Mouse (Mus musculus): ENCODE measurements around the gene Sucla2. TPM values are rescaled to one million over a fixed set of nuclear protein-coding genes. Genes with fewer than 3 reads are reported as not detected.

Sucla2 gene
- polyA plus RNA-seq, 2 experiments = 22.0 to 54.5 TPM

- Histone ChIP-seq H3K9ac (replicated peaks) (no peak overlapping the region), H3K36me3 (replicated peaks; ENCODE audit: control insufficient read depth, insufficient read depth, low read depth) (no peaks in the 10 kb centered on the region), H3K9me3 (ENCODE audit: control insufficient read depth, low read length) (no peaks in the 10 kb centered on the region), H3K4me1 (replicated peaks; ENCODE audit: control insufficient read depth in 2 of 2, insufficient read depth in 2 of 2, low read length in 1 of 2) (0 out of 4 replicates have a peak, but pooled peaks cover 0 to 1% of the 10 kb centered on the region in 2 experiments), H3K4me3 (ENCODE audit: insufficient read depth in 1 of 2, low read depth in 2 of 2, low read length in 2 of 2) (no peak overlapping the region), H3K4me2 (ENCODE audit: low read depth) (no peak overlapping the region), H3K27me3 (ENCODE audit: control insufficient read depth, insufficient read depth, low read length) (no peaks in the 10 kb centered on the region), H3K27ac (no peak overlapping the region)
- WGBS (ENCODE audit: insufficient replicate concordance) = 62% methylated on average over 1 of the region's 1 CpGs
- ATAC-seq (ENCODE audit: insufficient read depth) (no peak), DNase-seq (ENCODE audit: low read depth in 3 of 3, low spot score in 3 of 3) (no peak)
- TF ChIP-seq EP300 (IDR thresholded peaks at IDR 0.05; ENCODE audit: low read depth) (no peak), CTCF (IDR thresholded peaks at IDR 0.05; ENCODE audit: low read depth) (no peak)
Observed at GRCm38 (mm10) chr14:73479771-73480170, 45.3 kb upstream of the Sucla2 start.

GRCm38 (mm10) chr14:73483516-73484229, 41.4 kb upstream of the Sucla2 start:
- DNase-seq (ENCODE audit: low read depth in 3 of 3, low spot score in 3 of 3) = no peak
- Histone ChIP-seq H3K9ac (replicated peaks) (no peak overlapping the region), H3K27me3 (ENCODE audit: control insufficient read depth, insufficient read depth, low read length) (no peaks in the 10 kb centered on the region), H3K4me3 (ENCODE audit: insufficient read depth in 1 of 2, low read depth in 2 of 2, low read length in 2 of 2) (no peak overlapping the region), H3K9me3 (ENCODE audit: control insufficient read depth, low read length) (no peaks in the 10 kb centered on the region), H3K27ac (no peak overlapping the region), H3K4me1 (replicated peaks; ENCODE audit: control insufficient read depth in 2 of 2, insufficient read depth in 2 of 2, low read length in 1 of 2) (no peaks in the 10 kb centered on the region), H3K36me3 (replicated peaks; ENCODE audit: control insufficient read depth, insufficient read depth, low read depth) (no peaks in the 10 kb centered on the region), H3K4me2 (ENCODE audit: low read depth) (no peak overlapping the region)
- no peak for TF ChIP-seq EP300 (IDR thresholded peaks at IDR 0.05; ENCODE audit: low read depth)
- no peak for TF ChIP-seq CTCF (IDR thresholded peaks at IDR 0.05; ENCODE audit: low read depth)
- no peak for ATAC-seq (ENCODE audit: insufficient read depth)
- 62% methylated on average over 5 of the region's 5 CpGs for WGBS (ENCODE audit: insufficient replicate concordance)

GRCm38 (mm10) chr14:73484366-73485110, 40.6 kb upstream of the Sucla2 start:
- Histone ChIP-seq H3K36me3 (replicated peaks; ENCODE audit: control insufficient read depth, insufficient read depth, low read depth) (no peaks in the 10 kb centered on the region), H3K27me3 (ENCODE audit: control insufficient read depth, insufficient read depth, low read length) (no peaks in the 10 kb centered on the region), H3K4me2 (ENCODE audit: low read depth) (no peak overlapping the region), H3K4me3 (ENCODE audit: insufficient read depth in 1 of 2, low read depth in 2 of 2, low read length in 2 of 2) (no peak overlapping the region), H3K9me3 (ENCODE audit: control insufficient read depth, low read length) (no peaks in the 10 kb centered on the region), H3K4me1 (replicated peaks; ENCODE audit: control insufficient read depth in 2 of 2, insufficient read depth in 2 of 2, low read length in 1 of 2) (no peaks in the 10 kb centered on the region), H3K27ac (no peak overlapping the region), H3K9ac (replicated peaks) (no peak overlapping the region)
- 58% methylated on average over 3 of the region's 3 CpGs for WGBS (ENCODE audit: insufficient replicate concordance)
- TF ChIP-seq CTCF (IDR thresholded peaks at IDR 0.05; ENCODE audit: low read depth) = no peak
- no peak for ATAC-seq (ENCODE audit: insufficient read depth)
- no peak for DNase-seq (ENCODE audit: low read depth in 3 of 3, low spot score in 3 of 3)

GRCm38 (mm10) chr14:73486641-73487040, 38.5 kb upstream of the Sucla2 start:
- TF ChIP-seq CTCF (IDR thresholded peaks at IDR 0.05; ENCODE audit: low read depth) (no peak), EP300 (IDR thresholded peaks at IDR 0.05; ENCODE audit: low read depth) (no peak)
- no peak overlapping the region for H3K4me2 ChIP-seq (ENCODE audit: low read depth)
- WGBS (ENCODE audit: insufficient replicate concordance) = 45% methylated on average over 5 of the region's 5 CpGs
- no peaks in the 10 kb centered on the region for H3K9me3 ChIP-seq (ENCODE audit: control insufficient read depth, low read length)
- no peak for DNase-seq (ENCODE audit: low read depth in 3 of 3, low spot score in 3 of 3)
- H3K9ac ChIP-seq (replicated peaks) = no peak overlapping the region
- no peak for ATAC-seq (ENCODE audit: insufficient read depth)
- H3K4me1 ChIP-seq (replicated peaks; ENCODE audit: control insufficient read depth in 2 of 2, insufficient read depth in 2 of 2, low read length in 1 of 2) = no peaks in the 10 kb centered on the region
- H3K4me3 ChIP-seq (ENCODE audit: insufficient read depth in 1 of 2, low read depth in 2 of 2, low read length in 2 of 2) = no peak overlapping the region
- no peaks in the 10 kb centered on the region for H3K36me3 ChIP-seq (replicated peaks; ENCODE audit: control insufficient read depth, insufficient read depth, low read depth)
- no peaks in the 10 kb centered on the region for H3K27me3 ChIP-seq (ENCODE audit: control insufficient read depth, insufficient read depth, low read length)
- no peak overlapping the region for H3K27ac ChIP-seq

GRCm38 (mm10) chr14:73493356-73493755, 31.8 kb upstream of the Sucla2 start:
- Histone ChIP-seq H3K27me3 (ENCODE audit: control insufficient read depth, insufficient read depth, low read length) (no peaks in the 10 kb centered on the region), H3K36me3 (replicated peaks; ENCODE audit: control insufficient read depth, insufficient read depth, low read depth) (no peaks in the 10 kb centered on the region), H3K4me2 (ENCODE audit: low read depth) (no peak overlapping the region), H3K9me3 (ENCODE audit: control insufficient read depth, low read length) (no peaks in the 10 kb centered on the region), H3K27ac (no peak overlapping the region), H3K9ac (replicated peaks) (no peak overlapping the region), H3K4me1 (replicated peaks; ENCODE audit: control insufficient read depth in 2 of 2, insufficient read depth in 2 of 2, low read length in 1 of 2) (no peaks in the 10 kb centered on the region), H3K4me3 (ENCODE audit: insufficient read depth in 1 of 2, low read depth in 2 of 2, low read length in 2 of 2) (no peak overlapping the region)
- ATAC-seq (ENCODE audit: insufficient read depth) = no peak
- DNase-seq (ENCODE audit: low read depth in 3 of 3, low spot score in 3 of 3) = no peak
- no peak for TF ChIP-seq CTCF (IDR thresholded peaks at IDR 0.05; ENCODE audit: low read depth)
- TF ChIP-seq EP300 (IDR thresholded peaks at IDR 0.05; ENCODE audit: low read depth) = no peak
- WGBS (ENCODE audit: insufficient replicate concordance) = 76% methylated on average over 6 of the region's 6 CpGs

Data from liver, embryonic 14.5 days (tissue).